Mouse (Mus musculus): ENCODE results near the gene Fam102a.

DNA sequence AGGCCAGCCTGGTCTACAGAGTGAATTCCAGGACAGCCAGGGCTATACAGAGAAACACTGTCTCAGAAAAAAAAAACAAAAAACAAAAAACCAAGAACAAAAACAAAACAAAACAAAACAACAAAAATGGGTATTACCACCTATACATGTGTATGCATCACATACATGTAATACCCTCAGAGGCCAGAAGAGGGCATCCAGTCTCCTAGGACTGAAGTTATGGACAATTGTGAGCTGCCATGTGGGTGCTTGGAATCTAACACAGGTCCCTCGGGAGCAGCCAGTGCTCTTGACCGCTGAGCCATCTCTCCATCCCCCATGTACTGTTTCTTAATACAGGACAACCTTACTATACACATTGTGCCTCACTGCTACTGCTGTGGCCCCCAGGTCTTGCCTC, 29.6 kb upstream of the Fam102a start:
- TF ChIP-seq CTCF (IDR thresholded peaks at IDR 0.05; ENCODE audit: low read depth, low read length) (no peak), POLR2AphosphoS5 (IDR thresholded peaks at IDR 0.05; ENCODE audit: insufficient replicate concordance, low read depth, low read length) (no peak), GATA1 (IDR thresholded peaks at IDR 0.05; ENCODE audit: borderline replicate concordance, low read length) (no peak)

Data from G1E (cell line).